Mouse (Mus musculus) ES-Bruce4 (cell line): ENCODE results near the gene Gm498.

ENCODE experiments used
- EP300 ChIP-seq: IDR thresholded peaks from 2 replicates; pipeline ENCODE4 v1.6.1; 2011; ENCODE audit warnings: low read depth, low read length; ENCODE audit not compliant: insufficient read depth
- POLR2A ChIP-seq: IDR thresholded peaks from one replicate; pipeline ENCODE4 v1.8.1; 2011; ENCODE audit warnings: low read length; ENCODE audit not compliant: insufficient read depth

GRCm38 (mm10) chr7:143830399-143830798, 36.2 kb upstream of the Gm498 start:
- TF ChIP-seq POLR2A, result no peak
- TF ChIP-seq EP300, result no peak
